Mouse (Mus musculus): Measurements from ENCODE around the gene 1700020N15Rik.
"Not testable (repeated sequence)": the region's sequence is repeated elsewhere in the genome, so short reads cannot be mapped to it uniquely, and the experiment has no call there.

The 1700020N15Rik gene

DNA sequence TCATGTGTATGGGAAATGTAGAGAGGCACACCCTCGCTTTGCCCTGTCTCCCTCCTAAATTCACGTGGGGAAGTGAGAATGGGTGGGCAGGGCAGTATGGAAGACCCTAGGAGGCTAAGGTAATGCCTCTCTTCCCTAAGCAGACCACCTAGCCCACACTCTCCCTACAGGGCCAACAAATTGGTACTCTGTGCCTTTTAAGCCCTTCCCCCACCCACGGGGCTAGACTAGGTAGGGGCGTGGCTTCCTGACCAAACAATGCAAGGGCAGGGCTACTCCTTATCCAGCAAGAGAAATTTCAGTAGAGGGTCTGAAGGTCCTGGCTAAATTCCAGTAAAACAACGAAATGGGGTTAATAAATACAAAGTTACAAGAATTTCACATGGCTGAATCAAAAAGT is at the start of gene 1700020N15Rik:
Gene 1700020N15Rik (plus strand): TSS at position 301 of the 400 bp plus-strand sequence.
- not testable (repeated sequence) for DNase-seq (ENCODE audit: low read depth, low spot score)

DNA sequence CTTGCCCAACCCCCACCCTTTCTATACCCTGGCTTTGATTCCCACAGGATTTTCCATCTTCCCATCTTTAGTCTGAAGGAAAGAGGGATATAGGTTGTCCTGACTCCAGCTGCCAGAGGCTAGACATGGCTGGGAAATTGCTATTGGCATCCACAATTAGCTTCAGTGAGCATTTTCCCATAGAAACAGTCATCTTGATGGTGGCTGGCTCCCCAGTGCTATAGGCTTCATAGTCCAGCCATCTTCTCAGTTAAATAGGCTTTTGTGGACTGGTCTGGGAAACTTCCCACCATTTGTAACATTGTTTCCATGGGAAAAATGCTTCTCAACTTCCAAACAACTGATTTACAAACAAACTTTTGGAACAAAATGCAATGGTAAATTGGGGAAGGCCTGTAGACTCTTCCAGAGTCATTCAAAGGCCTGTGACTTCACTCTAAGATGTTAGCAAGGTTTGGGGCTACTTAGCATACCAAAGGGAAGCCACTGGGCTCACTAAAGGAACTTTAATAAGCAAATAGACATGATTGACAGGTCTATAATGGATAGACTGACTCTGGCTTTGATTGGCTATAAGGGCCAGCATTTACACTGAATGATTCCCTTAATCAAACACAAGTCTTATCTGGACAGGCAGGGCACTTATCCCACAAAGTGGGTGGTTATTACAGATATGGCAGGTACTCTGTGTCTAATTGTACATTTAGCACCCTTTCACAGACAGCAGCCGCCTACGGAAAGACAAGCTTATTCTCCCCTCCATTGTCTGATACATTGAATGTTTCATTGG is 31.9 kb downstream of the 1700020N15Rik start:
- DNase-seq (ENCODE audit: low read depth, low spot score) = no peak
